Mouse (Mus musculus): ENCODE data around the gene Atf7. TPM values are rescaled to one million over a fixed set of nuclear protein-coding genes. Genes with fewer than 3 reads are reported as not detected.

Gene Atf7
- polyA plus RNA-seq, 1 experiment from 2014 or later = 13.7 TPM

GRCm38 (mm10) chr15:102517631-102517975 lies 107.7 kb downstream of the Atf7 start:
- no peak overlapping the region for H3K9ac ChIP-seq (replicated peaks; ENCODE audit: low read length)
- no peaks in the 10 kb centered on the region for H3K9me3 ChIP-seq (replicated peaks; ENCODE audit: control insufficient read depth, low read length)
- H3K4me2 ChIP-seq (ENCODE audit: low read depth, low read length) = peak overlapping the region; percentile 81
- no peaks in the 10 kb centered on the region; the same call in 1 of the 2 replicates for H3K4me1 ChIP-seq (ENCODE audit: control insufficient read depth, insufficient read depth, low read length)
- DNase-seq (ENCODE audit: low spot score) (no peak), ATAC-seq (replicated peaks; ENCODE audit: insufficient number of reproducible peaks, low FRiP score, low TSS enrichment, low read depth) (no peak)
- no peaks in the 10 kb centered on the region for H3K27me3 ChIP-seq (ENCODE audit: control insufficient read depth, insufficient read depth, low read length)
- no peaks in the 10 kb centered on the region for H3K36me3 ChIP-seq (replicated peaks; ENCODE audit: control insufficient read depth, insufficient read depth, low read depth, low read length)
- 1% methylated on average over 10 of the region's 10 CpGs for WGBS
- H3K4me3 ChIP-seq (ENCODE audit: low read depth, low read length) = peak overlapping the region; percentile 55
- 0 out of 2 replicates have a peak overlapping the region, but pooled peaks have one; percentile 57 for H3K27ac ChIP-seq (replicated peaks; ENCODE audit: low read depth, low read length)

GRCm38 (mm10) chr15:102516728-102517404 lies 108.4 kb downstream of the Atf7 start, which contains the start of gene Map3k12:
Gene Map3k12, minus strand, starts transcription at chr15:102517064.
- WGBS = under 1% methylated on average over 42 of the region's 43 CpGs
- Histone ChIP-seq H3K27me3 (ENCODE audit: control insufficient read depth, insufficient read depth, low read length) (no peaks in the 10 kb centered on the region), H3K9ac (replicated peaks; ENCODE audit: low read length) (peak within 1 kb of the TSS; percentile 74), H3K36me3 (replicated peaks; ENCODE audit: control insufficient read depth, insufficient read depth, low read depth, low read length) (no peaks in the 10 kb centered on the region), H3K4me1 (ENCODE audit: control insufficient read depth, insufficient read depth, low read length) (peaks cover 1% of the 10 kb centered on the region), H3K9me3 (replicated peaks; ENCODE audit: control insufficient read depth, low read length) (no peaks in the 10 kb centered on the region), H3K27ac (replicated peaks; ENCODE audit: low read depth, low read length) (peak within 1 kb of the TSS; percentile 57), H3K4me3 (ENCODE audit: low read depth, low read length) (peak within 1 kb of the TSS; percentile 55), H3K4me2 (ENCODE audit: low read depth, low read length) (peak within 1 kb of the TSS; percentile 81)
- peak; percentile 8 for ATAC-seq (replicated peaks; ENCODE audit: insufficient number of reproducible peaks, low FRiP score, low TSS enrichment, low read depth)
- peak; percentile 75 for DNase-seq (ENCODE audit: low spot score)

GRCm38 (mm10) chr15:102516293-102516692 lies 109.0 kb downstream of the Atf7 start:
- WGBS = under 1% methylated on average over 12 of the region's 12 CpGs
- H3K9ac ChIP-seq (replicated peaks; ENCODE audit: low read length) = peak overlapping the region; percentile 74
- no peaks in the 10 kb centered on the region for H3K9me3 ChIP-seq (replicated peaks; ENCODE audit: control insufficient read depth, low read length)
- peak overlapping the region; percentile 81 for H3K4me2 ChIP-seq (ENCODE audit: low read depth, low read length)
- peak overlapping the region; percentile 57 for H3K27ac ChIP-seq (replicated peaks; ENCODE audit: low read depth, low read length)
- peaks cover 6% of the 10 kb centered on the region for H3K4me1 ChIP-seq (ENCODE audit: control insufficient read depth, insufficient read depth, low read length)
- ATAC-seq (replicated peaks; ENCODE audit: insufficient number of reproducible peaks, low FRiP score, low TSS enrichment, low read depth) = no peak
- no peaks in the 10 kb centered on the region for H3K27me3 ChIP-seq (ENCODE audit: control insufficient read depth, insufficient read depth, low read length)
- peak; percentile 49 for DNase-seq (ENCODE audit: low spot score)
- H3K36me3 ChIP-seq (replicated peaks; ENCODE audit: control insufficient read depth, insufficient read depth, low read depth, low read length) = no peaks in the 10 kb centered on the region
- H3K4me3 ChIP-seq (ENCODE audit: low read depth, low read length) = peak overlapping the region; percentile 55

GRCm38 (mm10) chr15:102515791-102516190 lies 109.5 kb downstream of the Atf7 start:
- Histone ChIP-seq H3K4me2 (ENCODE audit: low read depth, low read length) (peak overlapping the region; percentile 81), H3K27ac (replicated peaks; ENCODE audit: low read depth, low read length) (no peak overlapping the region), H3K27me3 (ENCODE audit: control insufficient read depth, insufficient read depth, low read length) (no peaks in the 10 kb centered on the region), H3K9ac (replicated peaks; ENCODE audit: low read length) (peak overlapping the region; percentile 74), H3K36me3 (replicated peaks; ENCODE audit: control insufficient read depth, insufficient read depth, low read depth, low read length) (no peaks in the 10 kb centered on the region), H3K4me3 (ENCODE audit: low read depth, low read length) (peak overlapping the region; percentile 55), H3K4me1 (ENCODE audit: control insufficient read depth, insufficient read depth, low read length) (peaks cover 8% of the 10 kb centered on the region), H3K9me3 (replicated peaks; ENCODE audit: control insufficient read depth, low read length) (no peaks in the 10 kb centered on the region)
- ATAC-seq (replicated peaks; ENCODE audit: insufficient number of reproducible peaks, low FRiP score, low TSS enrichment, low read depth) (no peak), DNase-seq (ENCODE audit: low spot score) (no peak)
- WGBS = 35% methylated on average over 4 of the region's 4 CpGs

GRCm38 (mm10) chr15:102515261-102515660 lies 110.0 kb downstream of the Atf7 start:
- no peak overlapping the region for H3K4me3 ChIP-seq (ENCODE audit: low read depth, low read length)
- ATAC-seq (replicated peaks; ENCODE audit: insufficient number of reproducible peaks, low FRiP score, low TSS enrichment, low read depth) (no peak), DNase-seq (ENCODE audit: low spot score) (no peak)

GRCm38 (mm10) chr15:102513004-102513403 lies 112.3 kb downstream of the Atf7 start:
- H3K9me3 ChIP-seq (replicated peaks; ENCODE audit: control insufficient read depth, low read length) = no peaks in the 10 kb centered on the region
- H3K4me3 ChIP-seq (ENCODE audit: low read depth, low read length) = no peak overlapping the region
- ATAC-seq (replicated peaks; ENCODE audit: insufficient number of reproducible peaks, low FRiP score, low TSS enrichment, low read depth) = no peak
- no peak for DNase-seq (ENCODE audit: low spot score)
- H3K4me2 ChIP-seq (ENCODE audit: low read depth, low read length) = no peak overlapping the region
- 88% methylated on average over 3 of the region's 3 CpGs for WGBS
- no peak overlapping the region for H3K27ac ChIP-seq (replicated peaks; ENCODE audit: low read depth, low read length)
- no peaks in the 10 kb centered on the region for H3K36me3 ChIP-seq (replicated peaks; ENCODE audit: control insufficient read depth, insufficient read depth, low read depth, low read length)
- H3K4me1 ChIP-seq (ENCODE audit: control insufficient read depth, insufficient read depth, low read length) = peaks cover 8% of the 10 kb centered on the region
- no peaks in the 10 kb centered on the region for H3K27me3 ChIP-seq (ENCODE audit: control insufficient read depth, insufficient read depth, low read length)
- H3K9ac ChIP-seq (replicated peaks; ENCODE audit: low read length) = no peak overlapping the region

More at GRCm38 (mm10) chr15:102515261-102515660, 110.0 kb downstream of the Atf7 start:
- Histone ChIP-seq H3K27me3 (ENCODE audit: control insufficient read depth, insufficient read depth, low read length) (no peaks in the 10 kb centered on the region), H3K4me2 (ENCODE audit: low read depth, low read length) (no peak overlapping the region), H3K4me1 (ENCODE audit: control insufficient read depth, insufficient read depth, low read length) (peaks cover 8% of the 10 kb centered on the region), H3K9ac (replicated peaks; ENCODE audit: low read length) (no peak overlapping the region), H3K27ac (replicated peaks; ENCODE audit: low read depth, low read length) (no peak overlapping the region), H3K36me3 (replicated peaks; ENCODE audit: control insufficient read depth, insufficient read depth, low read depth, low read length) (no peaks in the 10 kb centered on the region), H3K9me3 (replicated peaks; ENCODE audit: control insufficient read depth, low read length) (no peaks in the 10 kb centered on the region)
- 81% methylated on average over 2 of the region's 2 CpGs for WGBS

GRCm38 (mm10) chr15:102512471-102512870 lies 112.8 kb downstream of the Atf7 start:
- ATAC-seq (replicated peaks; ENCODE audit: insufficient number of reproducible peaks, low FRiP score, low TSS enrichment, low read depth) (no peak), DNase-seq (ENCODE audit: low spot score) (no peak)
- H3K36me3 ChIP-seq (replicated peaks; ENCODE audit: control insufficient read depth, insufficient read depth, low read depth, low read length) = no peaks in the 10 kb centered on the region
- H3K9me3 ChIP-seq (replicated peaks; ENCODE audit: control insufficient read depth, low read length) = no peaks in the 10 kb centered on the region
- no peaks in the 10 kb centered on the region for H3K27me3 ChIP-seq (ENCODE audit: control insufficient read depth, insufficient read depth, low read length)
- peak overlapping the region; percentile 23; the same call in 1 of the 2 replicates for H3K9ac ChIP-seq (replicated peaks; ENCODE audit: low read length)
- no peak overlapping the region for H3K4me3 ChIP-seq (ENCODE audit: low read depth, low read length)
- H3K4me2 ChIP-seq (ENCODE audit: low read depth, low read length) = no peak overlapping the region; the same call in 1 of the 2 replicates
- peak overlapping the region; percentile 54 for H3K27ac ChIP-seq (replicated peaks; ENCODE audit: low read depth, low read length)
- peaks cover 8% of the 10 kb centered on the region for H3K4me1 ChIP-seq (ENCODE audit: control insufficient read depth, insufficient read depth, low read length)

GRCm38 (mm10) chr15:102512010-102512409 lies 113.3 kb downstream of the Atf7 start:
- H3K27ac ChIP-seq (replicated peaks; ENCODE audit: low read depth, low read length) = peak overlapping the region; percentile 54

More at GRCm38 (mm10) chr15:102512010-102512409, 113.3 kb downstream of the Atf7 start:
- no peak for ATAC-seq (replicated peaks; ENCODE audit: insufficient number of reproducible peaks, low FRiP score, low TSS enrichment, low read depth)
- Histone ChIP-seq H3K9me3 (replicated peaks; ENCODE audit: control insufficient read depth, low read length) (no peaks in the 10 kb centered on the region), H3K27me3 (ENCODE audit: control insufficient read depth, insufficient read depth, low read length) (no peaks in the 10 kb centered on the region), H3K9ac (replicated peaks; ENCODE audit: low read length) (0 out of 2 replicates have a peak overlapping the region, but pooled peaks have one; percentile 23), H3K4me1 (ENCODE audit: control insufficient read depth, insufficient read depth, low read length) (peaks cover 8% of the 10 kb centered on the region), H3K4me2 (ENCODE audit: low read depth, low read length) (peak overlapping the region; percentile 19), H3K4me3 (ENCODE audit: low read depth, low read length) (no peak overlapping the region), H3K36me3 (replicated peaks; ENCODE audit: control insufficient read depth, insufficient read depth, low read depth, low read length) (no peaks in the 10 kb centered on the region)
- DNase-seq (ENCODE audit: low spot score) = no peak
- WGBS = 24% methylated on average over 5 of the region's 5 CpGs

Measured in embryonic facial prominence, embryonic 11.5 days (tissue).